Mouse (Mus musculus): ENCODE measurements around the gene Ero1lb.
"Not testable (repeated sequence)": the region's sequence is repeated elsewhere in the genome, so short reads cannot be mapped to it uniquely, and the experiment has no call there.

The Ero1lb gene

GRCm38 (mm10) chr13:12574979-12575536, 9.4 kb downstream of the Ero1lb start:
- no peak for DNase-seq (ENCODE audit: low spot score in 2 of 2)

- DNase-seq (ENCODE audit: low spot score in 2 of 2), result no peak
Measured at GRCm38 (mm10) chr13:12578145-12578544, 12.5 kb downstream of the Ero1lb start.

DNA sequence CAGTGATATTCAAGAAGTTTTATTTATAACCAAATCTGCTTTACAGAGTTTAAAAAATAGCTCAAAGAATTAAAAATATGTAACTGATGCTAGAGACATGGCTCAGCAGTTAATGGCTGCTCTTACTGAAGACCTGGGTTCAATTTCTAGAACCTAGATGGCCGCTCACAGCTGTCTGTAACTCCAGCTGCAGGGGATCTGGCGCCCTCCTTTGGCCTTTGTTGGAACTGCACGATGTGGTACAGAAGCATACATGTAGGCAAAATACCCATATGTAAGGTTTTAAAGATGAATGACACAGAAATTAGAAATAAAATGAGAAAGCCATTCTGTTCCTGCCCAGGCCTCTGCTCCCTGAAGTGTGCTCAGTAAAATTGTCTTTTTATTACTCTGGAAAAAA, 23.3 kb downstream of the Ero1lb start:
- peak; percentile 26 to 44 for DNase-seq (ENCODE audit: low spot score in 2 of 2)

GRCm38 (mm10) chr13:12597075-12597474, 31.4 kb downstream of the Ero1lb start:
- not testable (repeated sequence) for DNase-seq (ENCODE audit: low spot score in 2 of 2)

DNA sequence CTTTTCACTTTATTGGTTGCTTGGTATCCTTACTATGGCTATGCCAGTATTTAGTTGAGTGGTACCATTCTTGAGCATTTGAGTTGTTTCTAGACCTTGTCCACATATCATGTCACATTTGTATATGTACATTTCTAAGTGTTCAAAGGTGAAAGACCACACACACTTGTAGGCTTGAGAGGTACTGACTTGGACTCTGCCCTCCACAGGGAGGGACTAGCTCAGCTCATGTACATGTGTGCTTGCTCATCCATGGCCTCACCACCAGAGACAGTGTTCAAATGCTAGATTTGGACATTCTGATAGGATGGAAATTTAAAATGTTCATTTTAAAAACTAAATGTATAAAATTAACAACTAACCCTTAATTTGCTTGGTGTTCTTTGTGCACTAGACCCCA, 44.5 kb downstream of the Ero1lb start:
- not testable (repeated sequence) for DNase-seq (ENCODE audit: low spot score in 2 of 2)

- not testable (repeated sequence) for DNase-seq (ENCODE audit: low spot score in 2 of 2)
Measured at GRCm38 (mm10) chr13:12614026-12614425, 48.4 kb downstream of the Ero1lb start.

GRCm38 (mm10) chr13:12614591-12614990, 48.9 kb downstream of the Ero1lb start:
- not testable (repeated sequence) for DNase-seq (ENCODE audit: low spot score in 2 of 2)

GRCm38 (mm10) chr13:12615014-12615413, 49.3 kb downstream of the Ero1lb start:
- DNase-seq (ENCODE audit: low spot score in 2 of 2), result not testable (repeated sequence)

DNA sequence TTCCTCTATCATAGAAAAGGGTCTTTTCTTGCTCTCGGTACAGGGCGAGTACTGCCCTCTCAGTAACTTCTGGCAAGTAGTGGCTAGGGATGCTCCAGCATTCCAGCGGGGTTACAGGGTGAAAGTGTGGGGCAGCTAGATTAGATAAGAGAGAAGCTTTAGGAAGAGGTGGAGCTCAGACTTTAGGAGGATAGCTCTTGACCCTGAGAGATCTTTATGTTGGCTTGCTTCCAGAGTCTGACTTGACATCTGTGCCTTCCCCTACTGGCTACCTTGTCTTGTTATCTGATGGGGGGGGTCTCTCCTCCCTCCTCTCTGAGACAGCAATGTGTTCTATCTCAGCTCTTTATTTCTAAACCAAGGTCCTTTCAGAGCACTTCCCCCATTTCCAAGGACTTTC, 50.8 kb downstream of the Ero1lb start:
- not testable (repeated sequence) for DNase-seq (ENCODE audit: low spot score in 2 of 2)

GRCm38 (mm10) chr13:12619808-12620207, 54.1 kb downstream of the Ero1lb start:
- not testable (repeated sequence) for DNase-seq (ENCODE audit: low spot score in 2 of 2)

DNA sequence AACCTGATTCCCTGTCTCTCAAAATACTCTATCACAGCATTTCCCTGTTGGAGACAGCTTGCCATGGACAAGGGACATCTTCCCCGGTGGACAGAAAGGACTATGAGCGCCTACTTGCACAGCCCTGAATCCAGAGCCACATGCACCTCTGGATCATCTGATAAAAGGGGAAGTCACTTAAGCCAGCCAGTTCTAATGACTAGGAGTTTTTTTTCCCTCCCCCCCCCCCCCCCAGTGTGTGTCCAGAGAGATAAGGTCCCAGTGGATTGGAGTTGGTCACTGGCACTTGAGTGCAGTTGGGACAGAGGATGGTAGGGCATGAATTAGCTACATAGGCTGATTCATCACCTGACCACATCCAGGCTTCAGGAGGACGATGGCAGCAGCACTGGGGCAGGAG, 60.4 kb downstream of the Ero1lb start:
- not testable (repeated sequence) for DNase-seq (ENCODE audit: low spot score in 2 of 2)

GRCm38 (mm10) chr13:12627746-12628145, 62.1 kb downstream of the Ero1lb start:
- DNase-seq (ENCODE audit: low spot score in 2 of 2), result not testable (repeated sequence)

DNA sequence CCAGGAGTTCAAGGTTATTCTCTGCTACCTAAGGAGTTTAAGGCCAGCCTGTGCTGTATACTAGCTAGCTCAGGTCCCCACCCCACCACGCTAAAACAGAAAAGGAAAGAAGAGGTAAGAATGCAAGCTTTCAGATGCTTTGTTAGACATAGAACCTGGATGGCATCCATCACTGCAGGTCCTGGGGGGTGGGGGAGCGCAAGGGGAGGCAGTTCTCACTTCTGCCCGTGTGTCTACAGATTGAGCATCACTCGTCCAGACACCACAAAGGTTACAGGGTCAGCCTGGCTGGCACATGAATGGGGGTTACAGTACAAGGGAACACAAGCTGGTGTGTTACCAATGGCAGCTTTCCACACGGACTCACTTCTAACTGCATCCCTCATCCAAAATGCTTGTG, 62.5 kb downstream of the Ero1lb start:
- DNase-seq (ENCODE audit: low spot score in 2 of 2), result not testable (repeated sequence)

- not testable (repeated sequence) for DNase-seq (ENCODE audit: low spot score in 2 of 2)
Measured at GRCm38 (mm10) chr13:12630252-12630651, 64.6 kb downstream of the Ero1lb start.

DNA sequence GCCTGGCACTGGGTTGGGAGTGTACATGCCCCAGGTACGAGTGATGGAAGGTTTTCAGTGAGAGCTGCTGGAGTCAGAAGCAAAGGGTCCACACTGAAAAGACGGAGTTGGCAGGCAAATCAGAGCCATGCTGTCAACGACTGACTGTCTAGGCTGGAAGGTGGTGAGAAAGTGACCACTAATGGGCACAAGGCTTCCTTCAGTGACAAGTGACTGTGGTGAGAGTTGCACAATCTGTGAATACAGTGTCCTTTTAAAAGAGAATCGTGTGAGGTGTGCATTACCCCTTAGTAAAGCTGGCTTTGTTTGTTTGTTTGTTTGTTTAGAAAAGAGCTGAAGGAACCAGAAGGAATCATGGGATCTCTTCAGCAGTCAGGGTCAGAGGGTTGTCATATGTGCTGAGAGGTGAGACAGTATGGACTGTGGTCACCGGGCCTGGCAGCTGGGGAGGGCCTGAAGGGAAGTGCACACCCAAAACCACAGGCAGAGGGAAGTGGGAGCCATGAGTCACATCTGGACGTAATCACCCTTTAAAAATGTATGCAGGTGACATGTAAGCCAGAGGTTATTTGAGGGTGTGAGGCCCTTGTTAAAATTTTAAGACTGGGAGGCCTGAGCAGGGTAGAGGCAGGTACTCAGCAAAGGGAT, 69.4 kb downstream of the Ero1lb start:
- not testable (repeated sequence) for DNase-seq (ENCODE audit: low spot score in 2 of 2)

GRCm38 (mm10) chr13:12642795-12643194, 77.1 kb downstream of the Ero1lb start:
- DNase-seq (ENCODE audit: low spot score in 2 of 2), result not testable (repeated sequence)

GRCm38 (mm10) chr13:12646676-12647075, 81.0 kb downstream of the Ero1lb start:
- DNase-seq (ENCODE audit: low spot score in 2 of 2), result not testable (repeated sequence)

DNA sequence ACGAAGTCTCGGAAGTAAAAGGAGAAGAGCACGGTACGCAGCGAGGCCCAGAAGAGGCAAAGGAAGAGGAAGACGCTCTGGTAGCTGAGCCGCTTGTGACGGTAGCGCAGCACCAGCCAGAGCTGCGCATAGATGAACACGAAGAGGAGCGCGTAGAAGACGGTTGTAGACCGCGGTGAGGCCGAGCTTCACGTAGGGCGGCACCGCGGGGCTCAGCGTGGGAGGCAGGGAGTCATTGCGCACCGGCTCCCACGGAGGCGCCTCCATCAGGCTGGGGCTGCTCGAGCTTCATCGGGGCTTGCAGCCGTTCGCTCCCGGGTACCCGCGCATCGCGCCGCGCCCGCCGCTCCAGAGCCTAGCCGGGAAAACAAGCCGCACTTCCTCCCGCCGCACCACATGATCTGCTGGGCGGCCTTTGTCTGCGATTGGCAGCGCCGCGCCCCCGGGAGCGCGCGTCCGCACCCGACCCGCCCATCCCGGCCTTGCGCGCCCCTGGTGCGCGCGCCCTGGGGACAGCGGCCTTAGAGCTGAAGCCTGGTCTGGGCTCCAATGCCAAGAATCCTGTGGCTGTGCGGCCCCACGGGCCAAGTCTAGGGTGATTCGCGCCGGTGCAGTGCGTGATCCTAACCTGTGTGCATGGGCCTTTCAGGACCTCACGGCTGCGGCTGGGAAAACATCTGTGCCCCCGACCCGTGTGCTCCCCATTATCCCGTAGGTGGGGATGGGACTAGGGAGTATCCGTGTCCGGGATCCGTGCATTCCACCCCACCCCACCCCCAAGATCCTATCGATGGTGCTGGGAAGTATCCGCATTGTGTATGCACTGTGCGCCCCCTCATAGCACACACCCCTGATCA, 84.6 kb downstream of the Ero1lb start:
- peak; percentile 74 to 75 for DNase-seq (ENCODE audit: low spot score in 2 of 2)

DNA sequence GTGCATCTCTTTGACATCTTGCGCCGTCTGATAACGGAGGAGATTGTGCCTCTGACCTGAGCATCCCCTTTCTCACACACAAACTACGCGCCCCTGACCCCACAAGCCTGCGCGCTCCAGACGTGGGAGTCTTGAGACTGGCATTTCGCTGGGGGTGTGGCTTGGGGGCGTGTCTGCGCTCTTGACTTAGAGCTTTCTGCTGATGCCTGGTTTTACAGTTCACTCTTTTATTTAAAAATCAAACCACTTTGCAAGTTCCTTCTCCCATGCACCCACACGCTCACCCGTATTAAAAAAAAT, 85.2 kb downstream of the Ero1lb start:
- DNase-seq (ENCODE audit: low spot score in 2 of 2), result peak; percentile 65 to 69

Data from frontal cortex, postnatal 36 days (tissue).